Mouse (Mus musculus) liver, embryonic 14.5 days (tissue): ENCODE data around the gene Sppl2b. TPM values are rescaled to one million over a fixed set of nuclear protein-coding genes. Genes with fewer than 3 reads are reported as not detected.

ENCODE experiments used
- ATAC-seq: fragments of 200-750 bp; cut with Nextera tagmentation; 2 replicates; pipeline ENCODE4 v1.8.0; 2017; ENCODE audit warnings: moderate number of reproducible peaks, mild to moderate bottlenecking, moderate library complexity; ENCODE audit not compliant: insufficient read depth
- DNase-seq, 3 experiments: peaks; one replicate each; pipeline ENCODE4 v3.0.0-alpha.2; 2012 to 2013; ENCODE audit warnings: low read depth in 3 of 3, low spot score in 3 of 3
- H3K27ac ChIP-seq: fragments of 300-500 bp; sonication (generic); 2 replicates; pipeline ENCODE4 v1.5.1; 2014; ENCODE audit warnings: moderate library complexity, mild to moderate bottlenecking, control low read depth, inconsistent platforms
- H3K27me3 ChIP-seq: fragments of 300-500 bp; sonication (generic); 2 replicates; pipeline ENCODE4 v1.6.1; 2014; ENCODE audit warnings: mild to moderate bottlenecking, low read length, moderate library complexity; ENCODE audit not compliant: control insufficient read depth, insufficient read depth
- H3K36me3 ChIP-seq: fragments of 300-500 bp; sonication (generic); replicated peaks from 2 replicates; pipeline ENCODE4 v1.6.1; 2014; ENCODE audit warnings: low read depth; ENCODE audit not compliant: control insufficient read depth, insufficient read depth
- H3K4me1 ChIP-seq, 2 experiments: fragments of 200-500 bp in 1 of 2; fragments of 300-500 bp in 1 of 2; sonication (generic) in 1 of 2; replicated peaks; 2 replicates each; pipeline ENCODE4 v1.6.1; 2012 to 2014; ENCODE audit warnings: antibody characterized with exemption in 1 of 2, inconsistent platforms in 1 of 2, low read length in 1 of 2; ENCODE audit not compliant: control insufficient read depth in 2 of 2, insufficient read depth in 2 of 2
- H3K4me2 ChIP-seq: fragments of 300-500 bp; sonication (generic); 2 replicates; pipeline ENCODE4 v1.6.1; 2014; ENCODE audit warnings: low read depth, mild to moderate bottlenecking, control low read depth, moderate library complexity
- H3K4me3 ChIP-seq, 2 experiments: fragments of 200-500 bp in 1 of 2; fragments of 300-500 bp in 1 of 2; sonication (generic) in 1 of 2; 2 replicates each; pipeline ENCODE4 v1.5.1; 2012 to 2014; ENCODE audit warnings: low read depth in 2 of 2, low read length in 2 of 2, mild to moderate bottlenecking in 2 of 2, control low read depth in 1 of 2, inconsistent platforms in 1 of 2, moderate library complexity in 1 of 2; ENCODE audit not compliant: insufficient read depth in 1 of 2
- H3K9ac ChIP-seq: fragments of 300-500 bp; sonication (generic); replicated peaks from 2 replicates; pipeline ENCODE4 v1.6.1; 2014; ENCODE audit warnings: mild to moderate bottlenecking, control low read depth, moderate library complexity
- H3K9me3 ChIP-seq: fragments of 300-500 bp; sonication (generic); 2 replicates; pipeline ENCODE4 v1.6.1; 2016; ENCODE audit warnings: low read length, mixed read lengths; ENCODE audit not compliant: control insufficient read depth
- CTCF ChIP-seq: IDR thresholded peaks from 2 replicates; pipeline ENCODE4 v1.5.1; 2016; ENCODE audit warnings: antibody characterized with exemption, low read depth, control low read depth
- EP300 ChIP-seq: IDR thresholded peaks from 2 replicates; pipeline ENCODE4 v1.6.1; 2016; ENCODE audit warnings: antibody characterized with exemption, low read depth
- whole genome bisulfite sequencing: fragments of 180-500 bp; shearing (Covaris S2); extraction: QIAGEN DNeasy Blood & Tissue Kit; methylation state at CpG from one replicate; pipeline ENCODE4 v1.1.7; 2014; ENCODE audit not compliant: insufficient replicate concordance; 5-methylcytosine and 5-hydroxymethylcytosine counted together
- polyA plus RNA-seq, 2 experiments: library from polyadenylated mRNA; depleted of rRNA in 1 of 2; stranded (reverse) in 1 of 2; unstranded in 1 of 2; fragments of >200 nt; fragmentation: Nextera tagmentation in 1 of 2; extraction: Ambion mirVana in 1 of 2; gene quantifications; 2 replicates each; pipeline versions ENCODE4 v1.2.1 to v1.2.3; 2012 to 2014

The Sppl2b gene
- polyA plus RNA-seq, 2 experiments, result 34.7 to 76.1 TPM

DNA sequence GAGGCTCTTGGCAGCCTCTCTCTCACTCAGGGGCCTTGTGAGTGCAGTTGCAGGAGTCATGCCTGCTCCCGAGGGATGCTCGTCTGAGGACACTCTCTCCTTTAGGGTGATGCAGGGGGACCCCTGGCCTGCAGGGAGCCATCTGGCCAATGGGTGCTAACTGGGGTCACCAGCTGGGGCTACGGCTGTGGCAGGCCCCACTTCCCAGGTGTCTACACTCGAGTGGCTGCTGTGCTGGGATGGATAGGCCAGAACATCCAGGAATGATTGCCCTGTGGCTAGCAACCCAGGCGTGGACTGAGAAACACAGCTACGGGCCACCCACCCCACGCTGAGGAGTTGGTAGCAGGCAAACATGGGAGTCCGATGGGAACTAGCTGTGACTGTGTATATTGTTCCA, 44.0 kb downstream of the Sppl2b start:
- TF ChIP-seq CTCF (no peak), EP300 (no peak)
- ATAC-seq (no peak), DNase-seq (no peak)
- H3K4me1 ChIP-seq, result peaks cover 6% of the 10 kb centered on the region in 2 experiments; a peak in 2 of 4 replicates
- H3K4me2 ChIP-seq, result peak overlapping the region; percentile 99
- no peaks in the 10 kb centered on the region for H3K27me3 ChIP-seq
- peaks cover 4% of the 10 kb centered on the region for H3K36me3 ChIP-seq
- no peak overlapping the region for H3K27ac ChIP-seq
- H3K9me3 ChIP-seq, result no peaks in the 10 kb centered on the region
- no peak overlapping the region for H3K9ac ChIP-seq
- WGBS, result 80% methylated on average over 8 of the region's 8 CpGs
- peak overlapping the region in 1 of 2 experiments; percentile 78; a peak in 2 of 4 replicates for H3K4me3 ChIP-seq

DNA sequence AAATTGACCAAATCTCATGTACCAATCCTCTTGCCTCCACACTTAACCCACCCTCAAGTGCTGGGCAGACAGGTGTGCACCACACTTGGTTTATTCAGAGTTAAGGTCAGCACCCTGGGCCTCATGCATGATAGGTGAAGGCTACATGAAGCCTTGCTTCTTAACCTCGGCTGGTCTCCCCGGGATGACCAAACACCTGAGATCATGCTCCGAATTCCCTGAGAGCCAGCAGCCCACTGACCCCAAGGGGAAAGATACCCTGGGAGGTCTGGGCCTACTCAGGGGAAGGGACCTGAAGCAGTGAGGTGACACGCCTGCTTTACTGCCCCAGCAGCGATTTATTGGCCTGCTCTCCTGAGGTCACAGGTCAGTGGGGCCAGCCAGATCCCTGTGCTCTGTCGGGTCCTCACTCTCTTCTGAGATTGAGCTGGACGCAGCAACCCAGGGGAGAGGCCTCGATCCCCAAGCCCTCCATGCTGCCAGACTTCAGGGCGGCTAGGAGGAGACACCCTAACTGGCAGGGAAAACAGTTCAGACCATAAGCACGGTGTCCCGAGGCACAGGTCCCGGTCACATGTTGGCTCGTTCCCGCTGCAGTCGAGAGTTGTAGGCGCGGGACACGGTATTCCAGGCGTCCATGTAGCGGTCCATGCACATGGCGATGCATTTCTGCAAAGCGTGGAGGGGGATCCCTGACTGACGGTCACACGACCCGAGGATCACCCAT, 44.7 kb downstream of the Sppl2b start:
- no peak for DNase-seq
- H3K9me3 ChIP-seq, result no peaks in the 10 kb centered on the region
- peak overlapping the region; percentile 78 to 98 for H3K4me3 ChIP-seq
- TF ChIP-seq CTCF, result no peak
- no peak for TF ChIP-seq EP300
- peak overlapping the region; percentile 99 for H3K4me2 ChIP-seq
- H3K27ac ChIP-seq, result no peak overlapping the region; the same call in 1 of the 2 replicates
- H3K36me3 ChIP-seq, result peaks cover 4% of the 10 kb centered on the region
- H3K9ac ChIP-seq, result peak overlapping the region; percentile 85
- peaks cover 6% of the 10 kb centered on the region in 2 experiments; a peak in 2 of 4 replicates for H3K4me1 ChIP-seq
- 11% methylated on average over 25 of the region's 25 CpGs for WGBS
- ATAC-seq, result no peak
- no peaks in the 10 kb centered on the region for H3K27me3 ChIP-seq

DNA sequence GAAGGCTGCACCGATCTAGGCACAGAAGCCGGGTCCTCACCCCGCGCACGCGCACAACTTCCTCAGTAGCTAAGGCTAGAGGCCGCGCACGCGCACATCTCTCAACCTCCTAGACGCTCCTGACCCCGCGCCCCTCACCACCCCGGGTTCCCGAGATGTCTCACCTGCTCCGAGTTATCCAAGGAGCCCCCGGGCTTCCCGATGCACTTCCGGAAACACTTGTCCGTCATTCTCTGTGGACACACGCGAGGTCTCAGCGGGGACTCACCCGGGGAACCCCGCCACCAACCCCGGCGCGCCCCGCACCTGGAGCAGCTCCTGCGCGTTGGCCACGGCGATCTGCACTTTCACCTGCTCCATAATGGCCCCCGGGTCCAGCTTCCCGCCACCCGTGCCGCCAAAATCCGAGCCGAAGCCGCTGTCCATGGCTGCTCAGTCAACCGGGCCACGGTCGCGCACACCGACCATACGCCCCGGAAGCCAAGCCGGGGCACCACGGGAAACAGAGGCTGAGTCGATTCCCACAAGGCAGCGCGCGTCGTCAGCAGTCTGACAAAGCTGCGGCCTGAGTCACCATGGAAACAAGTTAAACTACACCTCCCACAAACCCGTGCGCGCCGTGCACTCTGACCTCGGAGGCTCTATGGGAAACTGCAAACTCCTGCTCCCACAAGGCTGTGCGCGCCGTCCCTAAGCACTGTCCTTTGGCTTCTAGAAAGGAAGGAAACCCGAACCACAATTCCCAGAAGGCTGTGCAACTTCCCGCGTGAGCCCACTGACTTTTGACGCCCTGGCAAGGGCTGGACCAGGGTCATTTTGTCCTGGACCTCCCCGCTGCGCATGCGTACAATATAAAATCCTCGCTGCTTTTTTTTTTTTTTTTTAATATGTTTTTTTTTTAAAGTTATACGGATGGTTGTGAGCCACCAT, 45.5 kb downstream of the Sppl2b start, which contains the start of gene Timm13:
Gene Timm13 (minus strand): TSS at position 652 of the 930 bp plus-strand sequence.
- H3K9ac ChIP-seq, result peak within 1 kb of the TSS; percentile 85
- no peaks in the 10 kb centered on the region for H3K27me3 ChIP-seq
- DNase-seq (peak; percentile 99), ATAC-seq (peak; percentile 93)
- H3K4me2 ChIP-seq, result peak within 1 kb of the TSS; percentile 99
- H3K36me3 ChIP-seq, result peaks cover 4% of the 10 kb centered on the region
- peak within 1 kb of the TSS; percentile 78 to 98 for H3K4me3 ChIP-seq
- under 1% methylated on average over 72 of the region's 72 CpGs for WGBS
- H3K27ac ChIP-seq, result peak within 1 kb of the TSS; percentile 63
- no peaks in the 10 kb centered on the region for H3K9me3 ChIP-seq
- no peak for TF ChIP-seq CTCF
- TF ChIP-seq EP300, result no peak
- H3K4me1 ChIP-seq, result peaks cover 6% of the 10 kb centered on the region in 2 experiments; a peak in 2 of 4 replicates

DNA sequence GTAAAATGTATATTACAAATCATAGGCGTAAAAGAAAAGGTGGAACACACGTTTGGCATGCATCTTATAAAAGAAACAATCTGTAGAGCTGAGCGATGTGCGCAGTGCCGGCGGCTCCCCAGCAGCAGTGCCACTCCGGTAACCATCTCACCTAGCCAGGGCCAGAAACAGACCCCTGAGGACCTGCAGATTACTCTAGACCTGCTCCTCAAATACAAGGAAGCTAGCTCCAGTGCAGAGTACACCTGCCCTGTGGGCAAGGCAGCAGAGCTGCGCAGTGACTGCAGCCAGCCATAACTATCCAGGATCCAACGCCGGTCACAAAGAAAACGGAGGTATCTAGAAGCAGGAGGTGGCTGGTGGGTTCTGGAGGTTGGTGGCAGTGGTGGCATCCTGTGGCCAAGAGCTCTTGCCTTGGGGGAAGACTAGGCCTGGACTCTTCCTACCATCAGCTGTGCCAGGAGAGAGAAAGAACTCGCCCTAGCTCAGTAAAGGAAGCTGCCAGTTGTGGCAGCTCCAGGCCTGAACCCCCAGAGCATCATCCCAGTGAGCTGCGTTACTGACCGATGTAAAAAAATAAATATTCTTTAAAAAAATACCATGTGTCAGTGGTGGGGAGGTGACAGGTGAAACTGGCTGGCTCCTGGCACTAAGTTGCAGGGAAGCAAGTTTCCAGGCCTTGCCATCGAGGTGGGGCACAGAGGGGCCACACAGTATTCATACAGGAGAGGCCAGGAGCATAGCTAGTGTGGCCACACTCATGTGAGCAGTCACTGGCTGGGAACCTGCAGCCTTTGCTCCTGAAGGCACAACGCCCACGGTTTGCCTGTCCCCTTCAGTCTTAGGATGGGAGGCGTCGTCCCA, 46.6 kb downstream of the Sppl2b start:
- Histone ChIP-seq H3K27ac (peak overlapping the region; percentile 27; the same call in 1 of the 2 replicates), H3K4me2 (peak overlapping the region; percentile 99), H3K27me3 (no peaks in the 10 kb centered on the region), H3K9me3 (no peaks in the 10 kb centered on the region), H3K4me3 (peak overlapping the region in 1 of 2 experiments; percentile 98; a peak in 2 of 4 replicates), H3K4me1 (peaks cover 6% of the 10 kb centered on the region in 2 experiments; a peak in 2 of 4 replicates), H3K9ac (no peak overlapping the region), H3K36me3 (peaks cover 4% of the 10 kb centered on the region)
- DNase-seq, result no peak
- TF ChIP-seq EP300, result no peak
- TF ChIP-seq CTCF, result no peak
- 85% methylated on average over 19 of the region's 19 CpGs for WGBS
- ATAC-seq, result no peak
